Mouse (Mus musculus): ENCODE results near the gene Plekhg5. TPM values are rescaled to one million over a fixed set of nuclear protein-coding genes. Genes with fewer than 3 reads are reported as not detected.

Gene Plekhg5
- total RNA-seq, 2 experiments from 2014 or later = 2.6 to 3.0 TPM

Other genes starting within 250 kb of the Plekhg5 start
- 65.9 and 70.2 TPM in 2 replicates for gene Camta1, start 210.6 kb upstream of the Plekhg5 start, total RNA-seq (2015)
- 2.9 and 17.4 TPM in 2 replicates for gene Camta1, start 210.6 kb upstream of the Plekhg5 start, total RNA-seq (2017)
- gene Dnajc11, start 138.8 kb upstream of the Plekhg5 start, total RNA-seq (2015) = 18.1 and 18.5 TPM in 2 replicates
- 34.7 and 39.4 TPM in 2 replicates for gene Dnajc11, start 138.8 kb upstream of the Plekhg5 start, total RNA-seq (2017)
- gene Thap3, start 83.5 kb upstream of the Plekhg5 start, total RNA-seq (2015) = 9.6 and 11.2 TPM in 2 replicates
- gene Thap3, start 83.5 kb upstream of the Plekhg5 start, total RNA-seq (2017) = 10.3 and 12.9 TPM in 2 replicates
- 3.9 and 5.6 TPM in 2 replicates for gene Phf13, start 76.2 kb upstream of the Plekhg5 start, total RNA-seq (2015)
- gene Phf13, start 76.2 kb upstream of the Plekhg5 start, total RNA-seq (2017) = 4.0 and 4.5 TPM in 2 replicates
- gene Klhl21, start 63.7 kb upstream of the Plekhg5 start, total RNA-seq (2015) = 2.6 and 3.8 TPM in 2 replicates
- gene Klhl21, start 63.7 kb upstream of the Plekhg5 start, total RNA-seq (2017) = 3.1 and 4.1 TPM in 2 replicates
- 6.9 and 8.1 TPM in 2 replicates for gene Zbtb48, start 44.8 kb upstream of the Plekhg5 start, total RNA-seq (2015)
- gene Zbtb48, start 44.8 kb upstream of the Plekhg5 start, total RNA-seq (2017) = 3.8 and 8.9 TPM in 2 replicates
- 0.11 and 0.16 TPM in 2 replicates for gene Tas1r1, start 33.9 kb upstream of the Plekhg5 start, total RNA-seq (2015)
- not detected in 2 replicates for gene Tas1r1, start 33.9 kb upstream of the Plekhg5 start, total RNA-seq (2017)
- gene Nol9, start 33.2 kb upstream of the Plekhg5 start, total RNA-seq (2015) = 10.1 and 11.1 TPM in 2 replicates
- gene Nol9, start 33.2 kb upstream of the Plekhg5 start, total RNA-seq (2017) = 10.8 and 15.5 TPM in 2 replicates
- gene Tnfrsf25, start 43.4 kb downstream of the Plekhg5 start, total RNA-seq (2015) = 0.13 and 0.25 TPM in 2 replicates
- 0.18 and 2.8 TPM in 2 replicates for gene Tnfrsf25, start 43.4 kb downstream of the Plekhg5 start, total RNA-seq (2017)
- gene Espn, start 79.9 kb downstream of the Plekhg5 start, total RNA-seq (2015) = 1.2 and 1.4 TPM in 2 replicates
- gene Espn, start 79.9 kb downstream of the Plekhg5 start, total RNA-seq (2017) = 0.22 and 0.24 TPM in 2 replicates
- not detected in 2 replicates for gene Hes2, start 86.4 kb downstream of the Plekhg5 start, total RNA-seq (2015)
- gene Hes2, start 86.4 kb downstream of the Plekhg5 start, total RNA-seq (2017) = not detected in 2 replicates
- gene Acot7, start 105.6 kb downstream of the Plekhg5 start, total RNA-seq (2015) = 43.3 and 44.5 TPM in 2 replicates
- gene Acot7, start 105.6 kb downstream of the Plekhg5 start, total RNA-seq (2017) = 40.1 and 43.3 TPM in 2 replicates
- gene Gpr153, start 201.7 kb downstream of the Plekhg5 start, total RNA-seq (2015) = not detected in 2 replicates
- 0.04 and 1.7 TPM in 2 replicates for gene Gpr153, start 201.7 kb downstream of the Plekhg5 start, total RNA-seq (2017)
- not detected in 2 replicates for gene Hes3, start 219.2 kb downstream of the Plekhg5 start, total RNA-seq (2015)
- gene Hes3, start 219.2 kb downstream of the Plekhg5 start, total RNA-seq (2017) = not detected in 2 replicates
- gene Icmt, start 224.7 kb downstream of the Plekhg5 start, total RNA-seq (2015) = 8.7 and 9.3 TPM in 2 replicates
- 9.7 and 11.9 TPM in 2 replicates for gene Icmt, start 224.7 kb downstream of the Plekhg5 start, total RNA-seq (2017)
- not detected in 2 replicates for gene Rnf207, start 246.5 kb downstream of the Plekhg5 start, total RNA-seq (2015)
- gene Rnf207, start 246.5 kb downstream of the Plekhg5 start, total RNA-seq (2017) = not detected in 2 replicates

Data from megakaryocyte, adult 5-6 weeks (primary cell).